Mouse (Mus musculus) midbrain, embryonic 14.5 days (tissue): ENCODE measurements around the gene Sap18b. TPM values are rescaled to one million over a fixed set of nuclear protein-coding genes. Genes with fewer than 3 reads are reported as not detected.
"Not testable (repeated sequence)": the region's sequence is repeated elsewhere in the genome, so short reads cannot be mapped to it uniquely, and the experiment has no call there.

Source experiments
- ATAC-seq: fragments of 200-750 bp; cut with Nextera tagmentation; 2 replicates; pipeline ENCODE4 v1.8.0; 2017; ENCODE audit warnings: moderate number of reproducible peaks, moderate library complexity; ENCODE audit not compliant: low FRiP score, low TSS enrichment
- DNase-seq: peaks from one replicate; pipeline ENCODE4 v3.0.0-alpha.2; 2015
- H3K27ac ChIP-seq: fragments of 300-500 bp; sonication (generic); replicated peaks from 2 replicates; pipeline ENCODE4 v1.5.1; 2014; ENCODE audit warnings: mild to moderate bottlenecking, low read depth, low read length, moderate library complexity
- H3K27me3 ChIP-seq: fragments of 300-500 bp; sonication (generic); 2 replicates; pipeline ENCODE4 v1.6.1; 2014; ENCODE audit warnings: low read length, control low read depth, mixed read lengths; ENCODE audit not compliant: control insufficient read depth, insufficient read depth
- H3K36me3 ChIP-seq: fragments of 300-500 bp; sonication (generic); 2 replicates; pipeline ENCODE4 v1.6.1; 2014; ENCODE audit warnings: low read length, control low read depth; ENCODE audit not compliant: control insufficient read depth, insufficient read depth
- H3K4me1 ChIP-seq: fragments of 300-500 bp; sonication (generic); 2 replicates; pipeline ENCODE4 v1.6.1; 2014; ENCODE audit warnings: mild to moderate bottlenecking, antibody characterized with exemption, low read length, control low read depth; ENCODE audit not compliant: control insufficient read depth, insufficient read depth
- H3K4me2 ChIP-seq: fragments of 300-500 bp; sonication (generic); 2 replicates; pipeline ENCODE4 v1.6.1; 2014; ENCODE audit warnings: mild to moderate bottlenecking, low read length, moderate library complexity
- H3K4me3 ChIP-seq: fragments of 300-500 bp; sonication (generic); replicated peaks from 2 replicates; pipeline ENCODE4 v1.5.1; 2014; ENCODE audit warnings: low read depth, low read length
- H3K9ac ChIP-seq: fragments of 300-500 bp; sonication (generic); replicated peaks from 2 replicates; pipeline ENCODE4 v1.6.1; 2014; ENCODE audit warnings: mild to moderate bottlenecking, low read length, moderate library complexity
- H3K9me3 ChIP-seq: fragments of 300-500 bp; sonication (generic); 2 replicates; pipeline ENCODE4 v1.6.1; 2016; ENCODE audit warnings: low read length, control low read depth, mixed read lengths; ENCODE audit not compliant: control insufficient read depth
- WGBS: fragments of 180-500 bp; shearing (Covaris S2); extraction: QIAGEN DNeasy Blood & Tissue Kit; methylation state at CpG from one replicate; pipeline ENCODE4 v1.1.7; 2014; 5-methylcytosine and 5-hydroxymethylcytosine counted together
- polyA plus RNA-seq: library from polyadenylated mRNA; unstranded; fragments of >200 nt; fragmentation: Nextera tagmentation; extraction: Ambion mirVana; gene quantifications from 2 replicates; pipeline ENCODE4 v1.2.1, GENCODE M21; 2014

The Sap18b gene
- polyA plus RNA-seq, result 225 and 233 TPM in 2 replicates

- DNase-seq, H3K9ac ChIP-seq, H3K4me2 ChIP-seq, H3K27me3 ChIP-seq, H3K27ac ChIP-seq, H3K9me3 ChIP-seq, H3K36me3 ChIP-seq, H3K4me3 ChIP-seq, ATAC-seq, H3K4me1 ChIP-seq: not testable (repeated sequence)
- 64% methylated on average over 25 of the region's 25 CpGs for WGBS
These were observed at the start of gene Sap18b for GRCm38 (mm10) chr8:95825162-95825561. Sap18b (plus strand) TSS chr8:95825346.

GRCm38 (mm10) chr8:95781085-95781484 is 44.1 kb upstream of the Sap18b start:
- Histone ChIP-seq H3K4me1 (no peaks in the 10 kb centered on the region), H3K9ac (no peak overlapping the region), H3K27ac (no peak overlapping the region), H3K4me3 (no peak overlapping the region), H3K9me3 (no peaks in the 10 kb centered on the region), H3K4me2 (no peak overlapping the region), H3K36me3 (peaks cover 42% of the 10 kb centered on the region), H3K27me3 (no peaks in the 10 kb centered on the region)
- 91% methylated on average over 3 of the region's 3 CpGs for WGBS
- ATAC-seq (no peak), DNase-seq (no peak)

GRCm38 (mm10) chr8:95781775-95782174 is 43.4 kb upstream of the Sap18b start:
- WGBS, result 100% methylated on average over 2 of the region's 2 CpGs
- Histone ChIP-seq H3K4me1 (no peaks in the 10 kb centered on the region), H3K36me3 (peaks cover 49% of the 10 kb centered on the region), H3K4me2 (no peak overlapping the region), H3K27me3 (no peaks in the 10 kb centered on the region), H3K9me3 (no peaks in the 10 kb centered on the region), H3K4me3 (no peak overlapping the region), H3K27ac (no peak overlapping the region), H3K9ac (no peak overlapping the region)
- ATAC-seq (no peak), DNase-seq (no peak)

GRCm38 (mm10) chr8:95782628-95783027 is 42.5 kb upstream of the Sap18b start:
- Histone ChIP-seq H3K4me3 (no peak overlapping the region), H3K9me3 (no peaks in the 10 kb centered on the region), H3K4me2 (no peak overlapping the region), H3K27ac (no peak overlapping the region), H3K27me3 (no peaks in the 10 kb centered on the region), H3K36me3 (peaks cover 57% of the 10 kb centered on the region), H3K9ac (no peak overlapping the region), H3K4me1 (no peaks in the 10 kb centered on the region)
- ATAC-seq, result no peak
- DNase-seq, result no peak

- DNase-seq (no peak), ATAC-seq (no peak)
- H3K4me3 ChIP-seq, result no peak overlapping the region
- no peaks in the 10 kb centered on the region for H3K9me3 ChIP-seq
- H3K27ac ChIP-seq, result no peak overlapping the region
- WGBS, result 91% methylated on average over 4 of the region's 4 CpGs
- no peak overlapping the region for H3K9ac ChIP-seq
- H3K36me3 ChIP-seq, result peaks cover 53% of the 10 kb centered on the region
- no peaks in the 10 kb centered on the region for H3K27me3 ChIP-seq
- H3K4me2 ChIP-seq, result no peak overlapping the region
- H3K4me1 ChIP-seq, result no peaks in the 10 kb centered on the region
These were observed 39.6 kb upstream of the Sap18b start for GRCm38 (mm10) chr8:95785591-95785990.

- H3K36me3 ChIP-seq, H3K4me1 ChIP-seq, DNase-seq, H3K27ac ChIP-seq, H3K9ac ChIP-seq, H3K27me3 ChIP-seq, H3K9me3 ChIP-seq, H3K4me2 ChIP-seq, ATAC-seq, H3K4me3 ChIP-seq: not testable (repeated sequence)
- 96% methylated on average over 5 of the region's 5 CpGs for WGBS
These were observed 29.6 kb upstream of the Sap18b start for GRCm38 (mm10) chr8:95795333-95796061.

- peaks cover 5% of the 10 kb centered on the region; the same call in 1 of the 2 replicates for H3K4me1 ChIP-seq
- WGBS, result 93% methylated on average over 6 of the region's 6 CpGs
- H3K4me2 ChIP-seq, result no peak overlapping the region
- H3K9me3 ChIP-seq, result no peaks in the 10 kb centered on the region
- H3K36me3 ChIP-seq, result no peaks in the 10 kb centered on the region
- H3K9ac ChIP-seq, result no peak overlapping the region
- H3K4me3 ChIP-seq, result no peak overlapping the region
- H3K27ac ChIP-seq, result no peak overlapping the region
- DNase-seq (no peak), ATAC-seq (no peak)
- H3K27me3 ChIP-seq, result no peaks in the 10 kb centered on the region
These were observed 26.0 kb upstream of the Sap18b start for GRCm38 (mm10) chr8:95799117-95799516.

GRCm38 (mm10) chr8:95799891-95800290 is 25.3 kb upstream of the Sap18b start:
- Histone ChIP-seq H3K27me3 (no peaks in the 10 kb centered on the region), H3K27ac (no peak overlapping the region), H3K4me2 (no peak overlapping the region), H3K4me3 (no peak overlapping the region), H3K36me3 (no peaks in the 10 kb centered on the region), H3K9ac (no peak overlapping the region), H3K9me3 (no peaks in the 10 kb centered on the region), H3K4me1 (peaks cover 5% of the 10 kb centered on the region; the same call in 1 of the 2 replicates)
- DNase-seq (no peak), ATAC-seq (no peak)
- WGBS, result 93% methylated on average over 1 of the region's 1 CpGs

DNA sequence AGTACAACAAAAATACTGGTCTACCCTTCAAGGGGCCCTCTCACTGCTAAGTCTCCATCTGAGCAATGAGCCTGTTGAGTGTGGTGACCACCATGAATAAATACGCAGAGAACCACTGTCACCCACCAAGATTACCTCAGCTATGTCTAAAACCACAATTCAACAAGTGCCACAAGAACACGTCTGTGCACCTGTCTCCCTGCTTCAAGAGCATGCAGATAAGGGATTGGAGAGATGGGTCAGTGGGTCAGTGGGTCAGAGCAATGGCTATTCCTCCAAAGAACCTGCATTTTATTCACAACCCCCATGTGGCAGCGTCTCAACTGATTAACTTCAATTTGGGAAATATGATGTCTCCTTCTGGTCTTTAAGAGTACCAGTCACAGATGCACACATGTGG is 24.8 kb upstream of the Sap18b start:
- DNase-seq (no peak), ATAC-seq (no peak)
- WGBS, result 94% methylated on average over 3 of the region's 3 CpGs
- Histone ChIP-seq H3K27me3 (no peaks in the 10 kb centered on the region), H3K4me3 (no peak overlapping the region), H3K4me1 (peaks cover 9% of the 10 kb centered on the region), H3K9me3 (no peaks in the 10 kb centered on the region), H3K9ac (no peak overlapping the region), H3K4me2 (no peak overlapping the region), H3K36me3 (no peaks in the 10 kb centered on the region), H3K27ac (no peak overlapping the region)
